Mouse (Mus musculus) liver, embryonic 14.5 days (tissue): ENCODE data around the gene Ube2q2. TPM values are rescaled to one million over a fixed set of nuclear protein-coding genes. Genes with fewer than 3 reads are reported as not detected.
A peak's percentile ranks its signal among the peaks of the same experiment; 100 is the strongest.

ENCODE experiments used
- ATAC-seq: fragments of 200-750 bp; cut with Nextera tagmentation; 2 replicates; pipeline ENCODE4 v1.8.0; 2017; ENCODE audit warnings: moderate number of reproducible peaks, mild to moderate bottlenecking, moderate library complexity; ENCODE audit not compliant: insufficient read depth
- DNase-seq, 3 experiments: peaks; one replicate each; pipeline ENCODE4 v3.0.0-alpha.2; 2012 to 2013; ENCODE audit warnings: low read depth in 3 of 3, low spot score in 3 of 3
- H3K27ac ChIP-seq: fragments of 300-500 bp; sonication (generic); 2 replicates; pipeline ENCODE4 v1.5.1; 2014; ENCODE audit warnings: moderate library complexity, mild to moderate bottlenecking, control low read depth, inconsistent platforms
- H3K27me3 ChIP-seq: fragments of 300-500 bp; sonication (generic); 2 replicates; pipeline ENCODE4 v1.6.1; 2014; ENCODE audit warnings: mild to moderate bottlenecking, low read length, moderate library complexity; ENCODE audit not compliant: control insufficient read depth, insufficient read depth
- H3K36me3 ChIP-seq: fragments of 300-500 bp; sonication (generic); replicated peaks from 2 replicates; pipeline ENCODE4 v1.6.1; 2014; ENCODE audit warnings: low read depth; ENCODE audit not compliant: control insufficient read depth, insufficient read depth
- H3K4me1 ChIP-seq, 2 experiments: fragments of 200-500 bp in 1 of 2; fragments of 300-500 bp in 1 of 2; sonication (generic) in 1 of 2; replicated peaks; 2 replicates each; pipeline ENCODE4 v1.6.1; 2012 to 2014; ENCODE audit warnings: antibody characterized with exemption in 1 of 2, inconsistent platforms in 1 of 2, low read length in 1 of 2; ENCODE audit not compliant: control insufficient read depth in 2 of 2, insufficient read depth in 2 of 2
- H3K4me2 ChIP-seq: fragments of 300-500 bp; sonication (generic); 2 replicates; pipeline ENCODE4 v1.6.1; 2014; ENCODE audit warnings: low read depth, mild to moderate bottlenecking, control low read depth, moderate library complexity
- H3K4me3 ChIP-seq, 2 experiments: fragments of 200-500 bp in 1 of 2; fragments of 300-500 bp in 1 of 2; sonication (generic) in 1 of 2; 2 replicates each; pipeline ENCODE4 v1.5.1; 2012 to 2014; ENCODE audit warnings: low read depth in 2 of 2, low read length in 2 of 2, mild to moderate bottlenecking in 2 of 2, control low read depth in 1 of 2, inconsistent platforms in 1 of 2, moderate library complexity in 1 of 2; ENCODE audit not compliant: insufficient read depth in 1 of 2
- H3K9ac ChIP-seq: fragments of 300-500 bp; sonication (generic); replicated peaks from 2 replicates; pipeline ENCODE4 v1.6.1; 2014; ENCODE audit warnings: mild to moderate bottlenecking, control low read depth, moderate library complexity
- H3K9me3 ChIP-seq: fragments of 300-500 bp; sonication (generic); 2 replicates; pipeline ENCODE4 v1.6.1; 2016; ENCODE audit warnings: low read length, mixed read lengths; ENCODE audit not compliant: control insufficient read depth
- CTCF ChIP-seq: IDR thresholded peaks from 2 replicates; pipeline ENCODE4 v1.5.1; 2016; ENCODE audit warnings: antibody characterized with exemption, low read depth, control low read depth
- EP300 ChIP-seq: IDR thresholded peaks from 2 replicates; pipeline ENCODE4 v1.6.1; 2016; ENCODE audit warnings: antibody characterized with exemption, low read depth
- WGBS: fragments of 180-500 bp; shearing (Covaris S2); extraction: QIAGEN DNeasy Blood & Tissue Kit; methylation state at CpG from one replicate; pipeline ENCODE4 v1.1.7; 2014; ENCODE audit not compliant: insufficient replicate concordance; 5-methylcytosine and 5-hydroxymethylcytosine counted together
- polyA plus RNA-seq, 2 experiments: library from polyadenylated mRNA; depleted of rRNA in 1 of 2; stranded (reverse) in 1 of 2; unstranded in 1 of 2; fragments of >200 nt; fragmentation: Nextera tagmentation in 1 of 2; extraction: Ambion mirVana in 1 of 2; gene quantifications; 2 replicates each; pipeline versions ENCODE4 v1.2.1 to v1.2.3; 2012 to 2014

Ube2q2 gene
- polyA plus RNA-seq, 2 experiments: 5.3 to 11.3 TPM

DNA sequence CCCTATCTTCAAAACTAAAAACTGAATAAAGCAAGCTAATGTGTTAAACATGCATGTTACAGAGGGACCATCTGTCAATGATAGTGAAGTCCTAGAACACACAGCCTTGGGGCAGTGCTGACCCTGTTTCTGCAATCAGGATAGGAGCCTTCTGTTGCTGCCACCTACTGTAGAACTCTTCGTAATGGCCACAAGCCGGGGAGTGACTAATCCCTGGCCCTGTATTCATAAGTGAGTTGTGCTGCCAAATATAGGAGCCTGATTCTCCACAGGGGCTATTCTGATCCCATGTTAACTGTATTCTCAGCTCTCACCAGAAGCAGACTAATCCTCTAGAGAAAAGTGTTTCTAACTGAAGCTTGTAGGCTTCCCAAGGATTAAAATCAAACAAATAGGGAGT lies 50.7 kb downstream of the Ube2q2 start:
- Histone ChIP-seq H3K9me3 (no peaks in the 10 kb centered on the region), H3K9ac (no peak overlapping the region), H3K4me2 (no peak overlapping the region), H3K27ac (no peak overlapping the region), H3K27me3 (no peaks in the 10 kb centered on the region), H3K4me1 (no peaks in the 10 kb centered on the region), H3K4me3 (no peak overlapping the region), H3K36me3 (peaks cover 2% of the 10 kb centered on the region)
- ATAC-seq: no peak
- TF ChIP-seq EP300: no peak
- TF ChIP-seq CTCF: no peak
- WGBS: 76% methylated on average over 2 of the region's 2 CpGs
- no peak for DNase-seq

- Histone ChIP-seq H3K9ac (peak overlapping the region; percentile 75), H3K27me3 (no peaks in the 10 kb centered on the region), H3K27ac (no peak overlapping the region; the same call in 1 of the 2 replicates), H3K36me3 (no peaks in the 10 kb centered on the region; the same call in 1 of the 2 replicates), H3K4me2 (peak overlapping the region; percentile 75), H3K4me1 (peaks cover 11 to 18% of the 10 kb centered on the region in 2 experiments; a peak in 3 of 4 replicates), H3K4me3 (peak overlapping the region; percentile 68 to 83), H3K9me3 (no peaks in the 10 kb centered on the region)
- DNase-seq (no peak), ATAC-seq (peak; percentile 3; the same call in 1 of the 2 replicates)
- no peak for TF ChIP-seq EP300
- TF ChIP-seq CTCF: no peak
- WGBS: 0% methylated on average over 2 of the region's 2 CpGs
Observed at GRCm38 (mm10) chr9:55208458-55208789, 59.8 kb downstream of the Ube2q2 start.

- WGBS: under 1% methylated on average over 64 of the region's 65 CpGs
- no peaks in the 10 kb centered on the region for H3K9me3 ChIP-seq
- H3K27ac ChIP-seq: peak within 1 kb of the TSS; percentile 43
- TF ChIP-seq CTCF (peak; percentile 12), EP300 (no peak)
- peak within 1 kb of the TSS; percentile 75 for H3K4me2 ChIP-seq
- H3K9ac ChIP-seq: peak within 1 kb of the TSS; percentile 75
- DNase-seq: peak; percentile 61 to 65 (median 64)
- H3K4me1 ChIP-seq: peaks cover 11 to 18% of the 10 kb centered on the region in 2 experiments; a peak in 3 of 4 replicates
- H3K27me3 ChIP-seq: no peaks in the 10 kb centered on the region
- peaks cover 2% of the 10 kb centered on the region; the same call in 1 of the 2 replicates for H3K36me3 ChIP-seq
- peak within 1 kb of the TSS; percentile 68 to 83 for H3K4me3 ChIP-seq
- peak; percentile 98 for ATAC-seq
Observed at GRCm38 (mm10) chr9:55208790-55209481, 60.3 kb downstream of the Ube2q2 start, which contains the start of gene Fbxo22. Fbxo22 (plus strand) TSS chr9:55208925.

GRCm38 (mm10) chr9:55211611-55212010 lies 63.0 kb downstream of the Ube2q2 start:
- Histone ChIP-seq H3K9ac (no peak overlapping the region), H3K4me3 (no peak overlapping the region), H3K36me3 (peaks cover 15% of the 10 kb centered on the region), H3K27ac (no peak overlapping the region), H3K27me3 (no peaks in the 10 kb centered on the region), H3K9me3 (no peaks in the 10 kb centered on the region), H3K4me1 (peaks cover 11 to 18% of the 10 kb centered on the region in 2 experiments; a peak in 3 of 4 replicates), H3K4me2 (no peak overlapping the region)
- WGBS: 66% methylated on average over 4 of the region's 4 CpGs
- DNase-seq (no peak), ATAC-seq (no peak)
- TF ChIP-seq EP300: no peak
- no peak for TF ChIP-seq CTCF

DNA sequence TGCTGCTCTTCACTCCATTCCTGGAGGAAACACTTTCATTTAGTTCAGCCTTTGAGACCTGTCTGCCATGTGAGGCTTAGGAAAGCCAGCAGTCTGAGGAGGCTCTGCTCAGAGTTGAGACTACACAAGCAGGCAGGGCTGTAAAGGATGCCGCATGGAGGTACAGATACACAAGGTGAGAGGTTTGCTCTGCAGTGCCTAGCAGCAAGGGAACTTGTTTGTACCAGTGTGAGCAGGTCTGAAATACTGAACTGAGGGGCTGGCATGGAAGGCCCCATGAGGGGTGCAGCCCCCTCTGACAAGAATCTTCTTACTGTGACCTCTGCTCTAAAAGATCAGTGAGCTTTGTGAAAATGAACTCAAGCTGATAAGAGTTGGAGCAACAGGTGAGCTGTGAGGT lies 64.7 kb downstream of the Ube2q2 start:
- no peak overlapping the region for H3K27ac ChIP-seq
- DNase-seq (no peak), ATAC-seq (no peak)
- H3K9me3 ChIP-seq: no peaks in the 10 kb centered on the region
- H3K36me3 ChIP-seq: peaks cover 16% of the 10 kb centered on the region
- H3K4me3 ChIP-seq: no peak overlapping the region
- no peak for TF ChIP-seq EP300
- no peak for TF ChIP-seq CTCF
- WGBS: 77% methylated on average over 1 of the region's 1 CpGs
- H3K27me3 ChIP-seq: no peaks in the 10 kb centered on the region
- no peak overlapping the region for H3K4me2 ChIP-seq
- H3K4me1 ChIP-seq: peaks cover 9 to 14% of the 10 kb centered on the region in 2 experiments; a peak in 3 of 4 replicates
- H3K9ac ChIP-seq: no peak overlapping the region
